Mouse (Mus musculus) layer of hippocampus, postnatal 25 days (tissue): ENCODE measurements at regions not wholly inside any gene's neighbourhood (a gene's known extent, or its start where the extent isn't known, plus 50 kb on each side); places are given as distances from the start of the nearest gene placed in this dataset.
A peak's percentile ranks its signal among the peaks of the same experiment; 100 is the strongest.

Experiments
- DNase-seq, 2 experiments: peaks; one replicate each; pipeline ENCODE4 v3.0.0; 2022; ENCODE audit warnings: mixed read lengths in 2 of 2, low spot score in 1 of 2; ENCODE audit errors: extremely low spot score in 1 of 2

GRCm38 (mm10) chr16:87783561-87784304 is 85.0 kb downstream of the Bach1 start:
- DNase-seq: no peak

DNA sequence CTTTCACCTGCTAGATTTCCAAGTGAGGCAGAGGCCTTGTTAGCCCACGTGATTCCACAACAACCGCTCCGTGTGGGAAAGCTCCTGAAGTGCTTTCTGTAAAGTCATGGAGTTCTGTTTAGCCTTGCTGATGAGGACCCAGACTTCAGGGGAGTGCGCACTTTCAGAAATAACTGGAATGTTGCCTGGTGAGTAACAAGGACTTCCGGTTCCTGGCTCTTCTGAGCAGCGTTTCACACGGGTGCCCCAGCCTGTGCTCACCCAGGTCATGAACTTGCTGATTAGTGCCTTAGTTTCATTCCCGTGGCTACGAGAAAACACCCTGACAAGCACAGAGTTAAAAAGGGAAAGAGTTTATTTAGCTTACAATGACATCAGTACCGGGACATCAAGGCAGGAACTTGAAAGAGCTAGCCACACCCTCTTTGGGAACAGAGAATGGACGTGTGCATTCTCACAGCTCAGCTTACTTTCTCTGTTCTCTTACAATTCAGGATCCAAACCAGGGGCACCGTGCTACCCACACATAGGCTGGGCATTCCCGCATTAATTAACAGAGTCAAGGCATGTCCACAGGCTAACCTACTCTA is 85.8 kb downstream of the Bach1 start:
- DNase-seq: no peak

- DNase-seq: no peak
These were observed 90.8 kb downstream of the Bach1 start for GRCm38 (mm10) chr16:87789539-87789938.

GRCm38 (mm10) chr16:87789957-87790356 is 91.2 kb downstream of the Bach1 start:
- no peak for DNase-seq

DNA sequence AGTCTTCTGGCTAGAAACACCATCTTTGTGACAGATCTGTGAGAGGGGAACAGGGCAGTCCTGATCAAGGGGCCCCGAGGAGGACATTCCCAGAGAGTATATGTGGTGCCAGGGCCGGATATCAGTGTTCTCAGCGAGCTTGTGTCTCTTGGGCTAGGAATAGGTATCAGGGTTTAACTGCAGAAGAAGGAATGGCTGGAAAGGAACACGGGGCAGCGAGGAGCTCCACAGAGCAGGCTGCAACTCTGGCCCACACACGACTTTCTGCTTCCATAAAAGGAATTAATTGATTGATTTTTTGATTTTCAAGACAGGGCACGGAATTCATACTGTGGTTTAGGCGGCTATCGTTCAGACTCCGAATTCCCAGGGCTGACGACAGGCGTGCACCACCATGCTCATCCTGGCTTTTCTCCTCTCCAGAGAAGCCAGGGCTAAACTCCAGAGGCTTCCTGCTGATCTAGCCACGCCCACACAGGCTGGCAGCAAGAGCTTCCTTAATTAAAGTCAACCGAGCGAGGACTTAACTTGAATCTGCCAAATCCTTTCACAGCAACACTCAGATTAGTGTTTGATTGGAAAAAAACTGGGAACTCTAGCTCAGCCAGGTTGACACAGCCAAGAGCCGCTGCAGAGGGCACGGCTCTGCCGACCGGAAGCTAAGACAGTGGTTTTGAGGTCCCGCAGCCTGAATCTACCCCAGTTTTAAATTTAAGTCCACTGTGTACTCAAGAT is 97.9 kb downstream of the Bach1 start:
- DNase-seq: peak in 1 of 2 experiments; percentile 13

- DNase-seq: no peak
These were observed 103.6 kb downstream of the Bach1 start for GRCm38 (mm10) chr16:87802317-87802716.

GRCm38 (mm10) chr16:87817590-87817989 is 118.8 kb downstream of the Bach1 start:
- DNase-seq: no peak

GRCm38 (mm10) chr16:87834296-87834695 is 135.6 kb downstream of the Bach1 start:
- no peak for DNase-seq

DNA sequence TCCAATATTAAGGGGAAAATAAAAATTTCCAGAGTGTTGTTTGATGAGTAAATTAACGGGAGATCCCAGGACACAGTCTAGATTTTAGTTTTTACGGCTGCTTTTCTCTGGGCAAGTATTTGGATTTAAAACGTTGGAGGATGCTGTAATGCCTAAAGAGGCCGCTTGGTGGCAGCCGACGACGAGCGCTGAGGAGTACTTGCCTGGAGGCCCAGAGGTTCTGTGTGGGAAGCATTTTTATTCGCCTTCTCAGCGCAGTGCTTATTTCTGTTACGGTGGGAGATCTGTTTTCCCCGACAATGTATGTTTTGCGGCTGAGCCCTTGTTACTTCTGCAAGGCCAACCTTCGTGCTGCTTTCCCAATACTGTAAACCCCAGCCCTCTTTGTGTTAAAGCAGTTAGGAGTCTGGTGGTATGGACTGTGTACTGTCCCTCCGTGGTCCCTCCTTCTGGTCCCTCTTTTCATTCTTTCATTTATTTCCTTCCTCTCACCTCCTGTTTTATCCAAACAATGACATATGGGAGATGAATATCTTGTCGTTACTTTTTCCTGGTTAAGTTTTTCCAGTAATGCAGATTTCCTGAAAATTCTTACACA is 142.3 kb downstream of the Bach1 start:
- DNase-seq: peak; percentile 65 to 94
